In the genomic region with DNA sequence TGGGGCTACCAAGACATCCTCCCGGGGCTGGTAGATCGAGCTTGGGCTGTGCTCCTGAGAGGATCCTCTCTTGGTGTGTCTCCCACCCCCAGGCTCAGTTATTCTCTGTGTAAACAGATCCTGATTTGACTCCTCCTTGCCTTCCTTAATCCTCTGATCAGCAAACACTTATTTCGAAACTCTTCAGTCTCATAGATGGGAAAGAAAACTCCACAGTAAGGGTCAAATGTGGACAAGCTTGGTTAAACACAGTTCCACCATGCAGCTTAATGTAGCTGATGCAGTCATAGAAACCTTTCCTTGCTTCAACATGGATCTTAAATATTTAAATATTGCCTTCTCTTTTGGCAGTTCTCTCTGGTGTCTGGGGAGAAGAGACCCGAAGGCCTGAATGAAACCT, we compare ENCODE assay signal across 10 mouse cellular contexts.
DNase-seq lines count a peak whose midpoint lies in the region; ATAC-seq and TF ChIP-seq lines count a peak whose summit lies in the region.
"Had no signal": no experiment of that assay in that cellular context is flagged by ENCODE, and none has a peak within 500 bp of the region (broad histone marks: within the 10 kb centered on the region; RNA-seq: fewer than 3 reads in every experiment).

No protein-coding gene starts in this region.

- no peak overlapping the region for H3K4me2 ChIP-seq in hindbrain, embryonic 11.5 days (replicated peaks; ENCODE audit: low read depth, low read length)
- H3K4me2 ChIP-seq in midbrain, embryonic 12.5 days (replicated peaks) = peak overlapping the region; percentile 28
- H3K4me2 ChIP-seq: embryonic facial prominence, embryonic 15.5 days; heart, embryonic 11.5 days had no signal

- 0 out of 2 replicates have a peak overlapping the region, but pooled peaks have one; percentile 19 for H3K9ac ChIP-seq in ES-Bruce4 (ENCODE audit: low read depth, poor library complexity, severe bottlenecking)
- H3K9ac ChIP-seq in hindbrain, embryonic 11.5 days (ENCODE audit: low read depth, low read length) = no peak overlapping the region
- H3K9ac ChIP-seq in midbrain, embryonic 12.5 days (replicated peaks) = 0 out of 2 replicates have a peak overlapping the region, but pooled peaks have one; percentile 15
- H3K9ac ChIP-seq: embryonic facial prominence, embryonic 15.5 days; limb, embryonic 13.5 days had no signal

- peaks cover 66% of the 10 kb centered on the region for H3K4me1 ChIP-seq in E14TG2a.4 (replicated peaks; ENCODE audit: low read depth, low read length)
- H3K4me1 ChIP-seq in ES-Bruce4 (ENCODE audit: control insufficient read depth, insufficient read depth, low read length) = peaks cover 8% of the 10 kb centered on the region
- peaks cover 11% of the 10 kb centered on the region for H3K4me1 ChIP-seq in hindbrain, embryonic 11.5 days (replicated peaks; ENCODE audit: control insufficient read depth, insufficient read depth, low read length)
- peaks cover 39% of the 10 kb centered on the region for H3K4me1 ChIP-seq in midbrain, embryonic 12.5 days

- H3K36me3 ChIP-seq in E14TG2a.4 (ENCODE audit: insufficient read depth, low read length) (no peaks in the 10 kb centered on the region), ES-Bruce4 (ENCODE audit: control insufficient read depth, insufficient read depth, low read length, poor library complexity, severe bottlenecking) (no peaks in the 10 kb centered on the region)
- H3K36me3 ChIP-seq in hindbrain, embryonic 11.5 days (ENCODE audit: control insufficient read depth, insufficient read depth, low read length) = no peaks in the 10 kb centered on the region
- H3K36me3 ChIP-seq in midbrain, embryonic 12.5 days = no peaks in the 10 kb centered on the region
- H3K36me3 ChIP-seq: embryonic facial prominence, embryonic 15.5 days; limb, embryonic 13.5 days had no signal

- WGBS in hindbrain, embryonic 11.5 days = 24% methylated on average over 4 of the region's 4 CpGs
- 7% methylated on average over 4 of the region's 4 CpGs for WGBS in midbrain, embryonic 12.5 days

- H3K4me3 ChIP-seq in E14TG2a.4 (replicated peaks; ENCODE audit: low read length) (peak overlapping the region; percentile 48), ES-Bruce4 (ENCODE audit: low read depth, low read length) (no peak overlapping the region)
- H3K4me3 ChIP-seq in hindbrain, embryonic 11.5 days (ENCODE audit: low read depth, low read length) = no peak overlapping the region
- no peak overlapping the region for H3K4me3 ChIP-seq in midbrain, embryonic 12.5 days
- H3K4me3 ChIP-seq: embryonic facial prominence, embryonic 15.5 days; limb, embryonic 13.5 days had no signal

- TF ChIP-seq CTCF in E14TG2a.4 (conservative IDR thresholded peaks at IDR 0.05; ENCODE audit: low read length) (no peak), ES-Bruce4 (IDR thresholded peaks at IDR 0.05; ENCODE audit: low read depth, low read length) (no peak)

- 0 out of 2 replicates have a peak, but pooled peaks cover 3% of the 10 kb centered on the region for H3K9me3 ChIP-seq in E14TG2a.4 (ENCODE audit: low read length)
- no peaks in the 10 kb centered on the region for H3K9me3 ChIP-seq in ES-Bruce4 (replicated peaks; ENCODE audit: control insufficient read depth, insufficient read depth, low read length, poor library complexity, severe bottlenecking)
- H3K9me3 ChIP-seq in hindbrain, embryonic 11.5 days (ENCODE audit: control insufficient read depth, low read length) = no peaks in the 10 kb centered on the region
- H3K9me3 ChIP-seq in midbrain, embryonic 12.5 days = no peaks in the 10 kb centered on the region
- H3K9me3 ChIP-seq: embryonic facial prominence, embryonic 15.5 days; limb, embryonic 13.5 days had no signal

- TF ChIP-seq EP300 in ES-Bruce4 (IDR thresholded peaks at IDR 0.05; ENCODE audit: insufficient read depth, low read depth, low read length) = no peak

- H3K27me3 ChIP-seq in E14TG2a.4 (ENCODE audit: insufficient read depth, low read length) (peaks cover 74% of the 10 kb centered on the region), ES-Bruce4 (ENCODE audit: control insufficient read depth, insufficient read depth, low read length, poor library complexity, severe bottlenecking) (0 out of 2 replicates have a peak, but pooled peaks cover 1% of the 10 kb centered on the region)
- no peaks in the 10 kb centered on the region for H3K27me3 ChIP-seq in hindbrain, embryonic 11.5 days (ENCODE audit: control insufficient read depth, insufficient read depth, low read length)
- H3K27me3 ChIP-seq in midbrain, embryonic 12.5 days = peaks cover 26% of the 10 kb centered on the region

- TF ChIP-seq POLR2A in ES-Bruce4 (IDR thresholded peaks at IDR 0.05; ENCODE audit: insufficient read depth, low read length) = no peak

- ATAC-seq in hindbrain, embryonic 11.5 days (ENCODE audit: low FRiP score) = no peak
- ATAC-seq in midbrain, embryonic 12.5 days (ENCODE audit: low FRiP score, low read depth) = no peak

- peak; percentile 24 for DNase-seq in hindbrain, embryonic 11.5 days (ENCODE audit: low spot score)
- no peak for DNase-seq in gastrocnemius, postnatal 10 days
- DNase-seq in cerebellum, adult 9-11 months = no peak
- DNase-seq in ovary, postnatal 10 days (ENCODE audit: low spot score) = no peak

- H3K27ac ChIP-seq in ES-Bruce4 (ENCODE audit: insufficient read depth, low read length) = peak overlapping the region; percentile 82
- peak overlapping the region; percentile 82 for H3K27ac ChIP-seq in hindbrain, embryonic 11.5 days (ENCODE audit: low read depth, low read length)
- H3K27ac ChIP-seq in midbrain, embryonic 12.5 days (replicated peaks) = peak overlapping the region; percentile 86
- H3K27ac ChIP-seq: limb, embryonic 13.5 days had no signal
